23 mouse cellular contexts compared by ENCODE assay signal in genomic region chr2:35342605-35343004, GRCm38 (mm10). TPM values are rescaled to one million over a fixed set of nuclear protein-coding genes. Genes with fewer than 3 reads are reported as not detected.
DNase-seq lines count a peak whose midpoint lies in the region; ATAC-seq and TF ChIP-seq lines count a peak whose summit lies in the region.
"Had no signal": no experiment of that assay in that cellular context is flagged by ENCODE, and none has a peak within 500 bp of the region (broad histone marks: within the 10 kb centered on the region; RNA-seq: fewer than 3 reads in every experiment).

No protein-coding gene starts in this region.

- H3K9me3 ChIP-seq in kidney, embryonic 16.5 days (ENCODE audit: low read length) = no peaks in the 10 kb centered on the region
- no peaks in the 10 kb centered on the region for H3K9me3 ChIP-seq in midbrain, embryonic 13.5 days
- H3K9me3 ChIP-seq: embryonic facial prominence, embryonic 10.5 days; G1E; hindbrain, embryonic 13.5 days; megakaryocyte, embryonic 14.5 days had no signal

- H3K4me1 ChIP-seq in embryonic fibroblast, embryonic 13.5 days (ENCODE audit: control insufficient read depth, insufficient read depth, low read length) = peaks cover 2% of the 10 kb centered on the region; the same call in 1 of the 2 replicates
- peaks cover under 1% of the 10 kb centered on the region for H3K4me1 ChIP-seq in kidney, embryonic 16.5 days (ENCODE audit: insufficient read depth, low read length)
- H3K4me1 ChIP-seq in midbrain, embryonic 13.5 days (replicated peaks) = no peaks in the 10 kb centered on the region
- H3K4me1 ChIP-seq: hindbrain, embryonic 13.5 days had no signal

- H3K9ac ChIP-seq in kidney, embryonic 16.5 days (replicated peaks; ENCODE audit: low read length) = no peak overlapping the region
- H3K9ac ChIP-seq in midbrain, embryonic 13.5 days (replicated peaks) = no peak overlapping the region
- H3K9ac ChIP-seq: hindbrain, embryonic 13.5 days had no signal

- no peak for DNase-seq in gastrocnemius, adult 2 months
- DNase-seq in gastrocnemius, postnatal 4 days (ENCODE audit: low spot score in 2 of 2) = no peak
- peak; percentile 76 for DNase-seq in 416B (ENCODE audit: low read depth)
- peak; percentile 33 for DNase-seq in skeletal muscle tissue, adult 2 months (ENCODE audit: low read depth, low spot score)
- no peak for DNase-seq in embryo, embryonic 11 days
- DNase-seq: cerebellum, postnatal 14 days; heart, adult 18-20 months; kidney, adult 2 months; thymus, postnatal 14 days had no signal

- no peaks in the 10 kb centered on the region for H3K36me3 ChIP-seq in kidney, embryonic 16.5 days (ENCODE audit: insufficient read depth, low read length)
- H3K36me3 ChIP-seq in midbrain, embryonic 13.5 days = no peaks in the 10 kb centered on the region
- H3K36me3 ChIP-seq: embryonic facial prominence, embryonic 10.5 days; G1E; hindbrain, embryonic 13.5 days had no signal

- intact Hi-C loops in gastrocnemius, adult 2 months (cut with DNase I) = no loop called here

- 74% methylated on average over 3 of the region's 3 CpGs for WGBS in kidney, embryonic 16.5 days
- WGBS in midbrain, embryonic 13.5 days = 84% methylated on average over 3 of the region's 3 CpGs

- H3K27ac ChIP-seq in gastrocnemius, adult 2 months = peak overlapping the region; percentile 20; the same call in 1 of the 2 replicates
- H3K27ac ChIP-seq in embryonic fibroblast, embryonic 13.5 days (ENCODE audit: insufficient read depth, low read length) = peak overlapping the region; percentile 80
- no peak overlapping the region for H3K27ac ChIP-seq in kidney, embryonic 16.5 days (ENCODE audit: low read length)
- no peak overlapping the region for H3K27ac ChIP-seq in midbrain, embryonic 13.5 days
- H3K27ac ChIP-seq: embryonic facial prominence, embryonic 10.5 days; hindbrain, embryonic 13.5 days had no signal

- ATAC-seq in kidney, embryonic 16.5 days (ENCODE audit: low FRiP score, low TSS enrichment) = no peak
- no peak for ATAC-seq in midbrain, embryonic 13.5 days
- ATAC-seq: activated CD4-positive, CD25-positive, alpha-beta regulatory T cell, adult 4 months had no signal

- H3K27me3 ChIP-seq in kidney, embryonic 16.5 days (ENCODE audit: insufficient read depth, low read length) = no peaks in the 10 kb centered on the region
- H3K27me3 ChIP-seq in midbrain, embryonic 13.5 days = no peaks in the 10 kb centered on the region
- H3K27me3 ChIP-seq: hindbrain, embryonic 13.5 days; megakaryocyte, embryonic 14.5 days had no signal

- no peak overlapping the region for H3K4me3 ChIP-seq in gastrocnemius, adult 2 months
- no peak overlapping the region for H3K4me3 ChIP-seq in embryonic fibroblast, embryonic 13.5 days (ENCODE audit: insufficient read depth, low read length)
- H3K4me3 ChIP-seq in kidney, embryonic 16.5 days (ENCODE audit: low read length) = no peak overlapping the region
- no peak overlapping the region for H3K4me3 ChIP-seq in midbrain, embryonic 13.5 days (replicated peaks)
- H3K4me3 ChIP-seq: embryonic facial prominence, embryonic 10.5 days; hindbrain, embryonic 13.5 days; megakaryocyte, embryonic 14.5 days had no signal

- no peak overlapping the region for H3K4me2 ChIP-seq in kidney, embryonic 16.5 days (replicated peaks; ENCODE audit: low read depth, low read length)
- H3K4me2 ChIP-seq in midbrain, embryonic 13.5 days (replicated peaks) = no peak overlapping the region
- H3K4me2 ChIP-seq: hindbrain, embryonic 13.5 days had no signal

- no peak for TF ChIP-seq CTCF in gastrocnemius, adult 2 months (IDR thresholded peaks at IDR 0.05)
- no peak for TF ChIP-seq CTCF in embryonic fibroblast, embryonic 13.5 days (IDR thresholded peaks at IDR 0.05; ENCODE audit: borderline replicate concordance, insufficient read depth, low read length)

- no peak for TF ChIP-seq POLR2A in embryonic fibroblast, embryonic 13.5 days (IDR thresholded peaks at IDR 0.05; ENCODE audit: low read depth, low read length)

RNA-seq across cellular contexts. Expression of gene Stom, which starts 5.8 kb away (rescaled TPM):
- 10 to 100 TPM; 17.1 to 30.1 TPM for total RNA-seq in gastrocnemius, adult 2 months (2021)
- total RNA-seq in gastrocnemius, postnatal 4 days (2021) = 10 to 100 TPM; 34.1 to 50.4 TPM
- 36.2 and 45.4 TPM in 2 replicates for polyA plus RNA-seq in embryonic fibroblast, embryonic 13.5 days (2011; ENCODE audit: insufficient read length, low read depth, missing spikeins)
- 36.9 and 40.4 TPM in 2 replicates for polyA plus RNA-seq in kidney, embryonic 16.5 days (2015; fragmentation: Nextera tagmentation; extraction: Ambion mirVana)
- 9.4 and 9.7 TPM in 2 replicates for polyA plus RNA-seq in midbrain, embryonic 13.5 days (2015; fragmentation: Nextera tagmentation; extraction: Ambion mirVana)

RNA-seq across cellular contexts. Expression of gene 4930568D16Rik, which starts 24.9 kb away (rescaled TPM):
- total RNA-seq in gastrocnemius, adult 2 months (2021) = not detected
- not detected for total RNA-seq in gastrocnemius, postnatal 4 days (2021)
- polyA plus RNA-seq in embryonic fibroblast, embryonic 13.5 days (2011; ENCODE audit: insufficient read length, low read depth, missing spikeins) = not detected in 2 replicates
- not detected in 2 replicates for polyA plus RNA-seq in kidney, embryonic 16.5 days (2015; fragmentation: Nextera tagmentation; extraction: Ambion mirVana)
- polyA plus RNA-seq in midbrain, embryonic 13.5 days (2015; fragmentation: Nextera tagmentation; extraction: Ambion mirVana) = not detected in 2 replicates
- total RNA-seq: heart, adult 18-20 months had no signal
- polyA plus RNA-seq: activated CD4-positive, CD25-positive, alpha-beta regulatory T cell, adult 4 months; embryonic facial prominence, embryonic 10.5 days; G1E; heart, embryonic 16.5 days; hindbrain, embryonic 13.5 days; kidney, adult 2 months; large intestine, adult 2 months; limb, embryonic 11.5 days; liver, embryonic 16.5 days; neural tube, embryonic 14.5 days; stomach, embryonic 14.5 days had no signal

RNA-seq across cellular contexts. Expression of gene 4930402F06Rik, which starts 54.4 kb away (rescaled TPM):
- total RNA-seq in gastrocnemius, adult 2 months (2021) = not detected
- total RNA-seq in gastrocnemius, postnatal 4 days (2021) = not detected
- polyA plus RNA-seq in embryonic fibroblast, embryonic 13.5 days (2011; ENCODE audit: insufficient read length, low read depth, missing spikeins) = not detected in 2 replicates
- not detected in 2 replicates for polyA plus RNA-seq in kidney, embryonic 16.5 days (2015; fragmentation: Nextera tagmentation; extraction: Ambion mirVana)
- not detected in 2 replicates for polyA plus RNA-seq in midbrain, embryonic 13.5 days (2015; fragmentation: Nextera tagmentation; extraction: Ambion mirVana)
- total RNA-seq: G1E; heart, adult 18-20 months had no signal
- polyA plus RNA-seq: activated CD4-positive, CD25-positive, alpha-beta regulatory T cell, adult 4 months; embryonic facial prominence, embryonic 10.5 days; G1E; heart, embryonic 16.5 days; hindbrain, embryonic 13.5 days; kidney, adult 2 months; large intestine, adult 2 months; limb, embryonic 11.5 days; liver, embryonic 16.5 days; neural tube, embryonic 14.5 days; stomach, embryonic 14.5 days had no signal

Comparison
In these comparisons a context has a peak if more than half of its experiments do, and no peak if none do; other contexts are left out.
1. DNase-seq: peak in 416B (single experiment) and skeletal muscle tissue, adult 2 months (single experiment); none in gastrocnemius, adult 2 months (single experiment), gastrocnemius, postnatal 4 days (0 of 2) and embryo, embryonic 11 days (single experiment).
2. H3K27ac ChIP-seq: peak in gastrocnemius, adult 2 months (single experiment) and embryonic fibroblast, embryonic 13.5 days (single experiment); none in kidney, embryonic 16.5 days (single experiment) and midbrain, embryonic 13.5 days (single experiment).